Mouse (Mus musculus) liver, adult (tissue): Measurements from ENCODE around the gene Rabl6.

Experiments
- GATA4 ChIP-seq: IDR thresholded peaks from 2 replicates; pipeline ENCODE4 v1.6.1; 2014; ENCODE audit warnings: mild to moderate bottlenecking, low read length; ENCODE audit not compliant: insufficient replicate concordance

Rabl6 gene

GRCm38 (mm10) chr2:25608671-25609070, 350 bp upstream of the Rabl6 start:
- TF ChIP-seq GATA4: no peak

- no peak for TF ChIP-seq GATA4
Measured at GRCm38 (mm10) chr2:25602526-25602925, 5.8 kb downstream of the Rabl6 start.

GRCm38 (mm10) chr2:25600037-25600436, 8.3 kb downstream of the Rabl6 start:
- no peak for TF ChIP-seq GATA4

GRCm38 (mm10) chr2:25598749-25599148, 9.6 kb downstream of the Rabl6 start:
- no peak for TF ChIP-seq GATA4

GRCm38 (mm10) chr2:25596765-25597510, 11.4 kb downstream of the Rabl6 start:
- no peak for TF ChIP-seq GATA4

GRCm38 (mm10) chr2:25591863-25592262, 16.5 kb downstream of the Rabl6 start:
- no peak for TF ChIP-seq GATA4

- TF ChIP-seq GATA4: no peak
Measured at GRCm38 (mm10) chr2:25588227-25588907, 20.0 kb downstream of the Rabl6 start.

- TF ChIP-seq GATA4: no peak
Measured at GRCm38 (mm10) chr2:25587290-25587689, 21.0 kb downstream of the Rabl6 start.

GRCm38 (mm10) chr2:25585601-25586000, 22.7 kb downstream of the Rabl6 start:
- TF ChIP-seq GATA4: no peak

- no peak for TF ChIP-seq GATA4
Measured at GRCm38 (mm10) chr2:25584856-25585255, 23.5 kb downstream of the Rabl6 start.

- TF ChIP-seq GATA4: no peak
Measured at GRCm38 (mm10) chr2:25584152-25584551, 24.2 kb downstream of the Rabl6 start.

- no peak for TF ChIP-seq GATA4
Measured at GRCm38 (mm10) chr2:25583571-25583970, 24.8 kb downstream of the Rabl6 start.

- TF ChIP-seq GATA4: no peak
Measured at GRCm38 (mm10) chr2:25583120-25583481, 25.2 kb downstream of the Rabl6 start.

- no peak for TF ChIP-seq GATA4
Measured at GRCm38 (mm10) chr2:25582466-25583119, 25.7 kb downstream of the Rabl6 start.

- TF ChIP-seq GATA4: no peak
Measured at GRCm38 (mm10) chr2:25581901-25582301, 26.4 kb downstream of the Rabl6 start.

GRCm38 (mm10) chr2:25581294-25581864, 26.9 kb downstream of the Rabl6 start, which contains the start of gene Ajm1:
TSS of gene Ajm1 (minus strand) at chr2:25581757.
- TF ChIP-seq GATA4: no peak
